Mouse (Mus musculus) G1E (cell line): ENCODE measurements around the gene Ptprg. TPM values are rescaled to one million over a fixed set of nuclear protein-coding genes. Genes with fewer than 3 reads are reported as not detected.

Experiments used
- ATAC-seq: 2 replicates; pipeline ENCODE4 v1.8.0; 2016; ENCODE audit warnings: mild to moderate bottlenecking; ENCODE audit not compliant: insufficient number of reproducible peaks, poor library complexity, low FRiP score, severe bottlenecking; ENCODE audit errors: extremely low read depth
- DNase-seq: peaks from one replicate; pipeline ENCODE4 v3.0.0; 2012; ENCODE audit warnings: low spot score
- H3K27me3 ChIP-seq: 2 replicates; pipeline ENCODE4 v1.6.1; 2012; ENCODE audit warnings: mild to moderate bottlenecking, low read length, inconsistent platforms; ENCODE audit not compliant: insufficient read depth
- H3K36me3 ChIP-seq: replicated peaks from 2 replicates; pipeline ENCODE3; 2012; ENCODE audit warnings: mild to moderate bottlenecking, inconsistent platforms
- H3K4me1 ChIP-seq: 2 replicates; pipeline ENCODE4 v1.6.1; 2012; ENCODE audit warnings: low read depth, low read length, inconsistent platforms, mixed read lengths; ENCODE audit not compliant: insufficient read depth
- H3K4me3 ChIP-seq: 2 replicates; pipeline ENCODE4 v1.5.1; 2012; ENCODE audit warnings: low read depth, mild to moderate bottlenecking, inconsistent platforms, low read length, moderate library complexity, mixed read lengths
- H3K9me3 ChIP-seq: replicated peaks from 2 replicates; pipeline ENCODE4 v1.6.1; 2012; ENCODE audit warnings: inconsistent platforms
- CTCF ChIP-seq: IDR thresholded peaks from 2 replicates; pipeline ENCODE4 v1.5.1; 2012; ENCODE audit warnings: low read depth, low read length, inconsistent platforms, mixed read lengths
- GATA1 ChIP-seq: IDR thresholded peaks from 2 replicates; pipeline ENCODE4 v1.6.1; 2012; ENCODE audit warnings: borderline replicate concordance, low read length, inconsistent platforms, mixed read lengths
- GATA2 ChIP-seq: IDR thresholded peaks from 2 replicates; pipeline ENCODE4 v1.6.1; 2012; ENCODE audit warnings: low read depth, low read length, inconsistent platforms, borderline replicate concordance
- POLR2AphosphoS5 ChIP-seq: IDR thresholded peaks from 2 replicates; pipeline ENCODE4 v1.6.1; 2012; ENCODE audit warnings: low read depth, low read length, inconsistent platforms; ENCODE audit not compliant: insufficient replicate concordance
- TAL1 ChIP-seq: conservative IDR thresholded peaks from 2 replicates; pipeline ENCODE4 v1.6.1; 2012; ENCODE audit warnings: low read depth, low read length, inconsistent platforms, mixed read lengths
- polyA plus RNA-seq: library from polyadenylated mRNA; stranded (reverse); fragments of >175 nt; gene quantifications from 2 replicates; pipeline ENCODE4 v1.2.3, GENCODE M21; 2012
- total RNA-seq, 2 experiments: library from RNA; stranded (forward) in 1 of 2; stranded (reverse) in 1 of 2; fragments of 200-1000 nt in 1 of 2; fragments of >200 nt in 1 of 2; fragmentation: Nextera tagmentation in 1 of 2; gene quantifications; 2 replicates each; pipeline ENCODE4 v1.2.3; 2014 to 2017

Gene Ptprg
- total and polyA plus RNA-seq, 3 experiments = 0.05 TPM; not detected in 2

GRCm38 (mm10) chr14:12139643-12140481 lies 586.5 kb downstream of the Ptprg start:
- no peaks in the 10 kb centered on the region for H3K4me1 ChIP-seq
- no peaks in the 10 kb centered on the region for H3K36me3 ChIP-seq
- H3K27me3 ChIP-seq = no peaks in the 10 kb centered on the region
- peaks cover 34% of the 10 kb centered on the region for H3K9me3 ChIP-seq
- ATAC-seq (no peak), DNase-seq (no peak)
- H3K4me3 ChIP-seq = no peak overlapping the region
- TF ChIP-seq GATA1 = no peak
- no peak for TF ChIP-seq TAL1
- TF ChIP-seq POLR2AphosphoS5 = no peak
- no peak for TF ChIP-seq CTCF
- TF ChIP-seq GATA2 = no peak

- H3K36me3 ChIP-seq = no peaks in the 10 kb centered on the region
- DNase-seq (no peak), ATAC-seq (no peak)
- no peak overlapping the region for H3K4me3 ChIP-seq
- no peak for TF ChIP-seq POLR2AphosphoS5
- no peak for TF ChIP-seq GATA2
- TF ChIP-seq CTCF = no peak
- no peak for TF ChIP-seq GATA1
- no peak for TF ChIP-seq TAL1
- no peaks in the 10 kb centered on the region for H3K4me1 ChIP-seq
- H3K27me3 ChIP-seq = no peaks in the 10 kb centered on the region
- H3K9me3 ChIP-seq = peaks cover 24% of the 10 kb centered on the region
Observed at GRCm38 (mm10) chr14:12143941-12144485, 590.7 kb downstream of the Ptprg start.

DNA sequence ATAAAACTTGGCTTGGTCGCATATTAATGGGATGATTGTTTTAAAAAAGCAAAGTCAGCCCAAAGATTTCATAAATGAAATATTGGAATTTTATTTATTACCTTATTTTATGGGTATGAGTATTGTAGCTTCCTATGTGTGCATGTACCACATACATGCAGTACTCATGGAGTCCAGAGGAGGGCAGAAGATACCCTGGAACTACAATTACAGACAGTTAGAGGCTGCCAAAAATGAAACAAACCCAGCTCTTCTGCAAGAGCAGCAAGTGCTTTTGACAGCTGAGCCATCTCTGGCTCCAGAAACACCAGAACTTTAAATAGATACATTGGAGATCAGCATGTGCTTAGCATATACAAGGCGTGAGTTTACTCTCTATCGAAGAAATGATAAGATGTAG lies 592.6 kb downstream of the Ptprg start:
- Histone ChIP-seq H3K27me3 (no peaks in the 10 kb centered on the region), H3K9me3 (peaks cover 17% of the 10 kb centered on the region), H3K4me3 (no peak overlapping the region), H3K36me3 (no peaks in the 10 kb centered on the region), H3K4me1 (no peaks in the 10 kb centered on the region)
- no peak for TF ChIP-seq GATA2
- TF ChIP-seq POLR2AphosphoS5 = no peak
- no peak for TF ChIP-seq TAL1
- no peak for TF ChIP-seq GATA1
- no peak for TF ChIP-seq CTCF
- ATAC-seq (no peak), DNase-seq (no peak)

GRCm38 (mm10) chr14:12149529-12149928 lies 596.2 kb downstream of the Ptprg start:
- no peak overlapping the region for H3K4me3 ChIP-seq
- DNase-seq (no peak), ATAC-seq (no peak)
- TF ChIP-seq TAL1 (no peak), GATA1 (no peak), GATA2 (no peak), POLR2AphosphoS5 (no peak), CTCF (no peak)
- H3K27me3 ChIP-seq = no peaks in the 10 kb centered on the region
- H3K9me3 ChIP-seq = peaks cover 14% of the 10 kb centered on the region
- H3K36me3 ChIP-seq = no peaks in the 10 kb centered on the region
- H3K4me1 ChIP-seq = no peaks in the 10 kb centered on the region

GRCm38 (mm10) chr14:12151927-12152326 lies 598.6 kb downstream of the Ptprg start:
- ATAC-seq (no peak), DNase-seq (no peak)

DNA sequence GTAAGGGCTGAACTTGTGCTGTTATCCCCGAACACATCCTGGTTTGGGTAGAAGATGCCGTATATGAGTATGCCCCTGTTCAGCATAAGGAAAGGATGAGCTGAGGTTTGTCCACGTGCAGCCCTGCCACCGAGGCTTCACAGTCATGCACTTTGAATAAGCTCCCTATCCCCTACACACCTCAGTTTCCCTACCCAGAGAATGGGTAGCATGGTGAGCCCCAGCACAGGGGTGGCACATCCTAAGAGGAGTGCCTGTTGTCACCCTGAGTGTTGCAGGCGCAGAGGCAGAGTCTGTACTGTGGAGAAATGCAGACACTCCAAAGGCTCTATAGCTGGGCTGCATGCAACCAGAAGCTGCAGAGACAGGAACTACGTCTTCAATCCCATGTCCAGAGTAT lies 599.4 kb downstream of the Ptprg start:
- DNase-seq (no peak), ATAC-seq (no peak)
- Histone ChIP-seq H3K4me3 (no peak overlapping the region), H3K27me3 (no peaks in the 10 kb centered on the region), H3K9me3 (peaks cover 7% of the 10 kb centered on the region), H3K4me1 (no peaks in the 10 kb centered on the region), H3K36me3 (no peaks in the 10 kb centered on the region)
- TF ChIP-seq POLR2AphosphoS5 (no peak), GATA2 (no peak), TAL1 (no peak), CTCF (no peak), GATA1 (no peak)

More at GRCm38 (mm10) chr14:12151927-12152326, 598.6 kb downstream of the Ptprg start:
- H3K4me1 ChIP-seq = no peaks in the 10 kb centered on the region
- peaks cover 7% of the 10 kb centered on the region for H3K9me3 ChIP-seq
- H3K4me3 ChIP-seq = no peak overlapping the region
- no peaks in the 10 kb centered on the region for H3K27me3 ChIP-seq
- TF ChIP-seq TAL1 = no peak
- no peak for TF ChIP-seq CTCF
- no peak for TF ChIP-seq GATA2
- no peak for TF ChIP-seq POLR2AphosphoS5
- no peak for TF ChIP-seq GATA1
- no peaks in the 10 kb centered on the region for H3K36me3 ChIP-seq
